Mouse (Mus musculus) embryonic facial prominence, embryonic 15.5 days (tissue): ENCODE measurements around the gene Yeats4. TPM values are rescaled to one million over a fixed set of nuclear protein-coding genes. Genes with fewer than 3 reads are reported as not detected.
A peak's percentile ranks its signal among the peaks of the same experiment; 100 is the strongest.

Experiments
- ATAC-seq: fragments of 200-750 bp; cut with Nextera tagmentation; 2 replicates; pipeline ENCODE4 v1.8.0; 2017; ENCODE audit warnings: low read depth, moderate TSS enrichment; ENCODE audit not compliant: insufficient number of reproducible peaks, low FRiP score, low TSS enrichment
- H3K27ac ChIP-seq: fragments of 300-500 bp; sonication (generic); replicated peaks from 2 replicates; pipeline ENCODE4 v1.5.1; 2015; ENCODE audit warnings: mild to moderate bottlenecking, inconsistent platforms
- H3K27me3 ChIP-seq: fragments of 300-500 bp; sonication (generic); 2 replicates; pipeline ENCODE4 v1.6.1; 2015; ENCODE audit warnings: inconsistent platforms
- H3K36me3 ChIP-seq: fragments of 300-500 bp; sonication (generic); 2 replicates; pipeline ENCODE4 v1.6.1; 2015; ENCODE audit warnings: mild to moderate bottlenecking, inconsistent platforms
- H3K4me1 ChIP-seq: fragments of 300-500 bp; sonication (generic); 2 replicates; pipeline ENCODE4 v1.6.1; 2015; ENCODE audit warnings: inconsistent platforms
- H3K4me2 ChIP-seq: fragments of 300-500 bp; sonication (generic); replicated peaks from 2 replicates; pipeline ENCODE4 v1.6.1; 2015; ENCODE audit warnings: mild to moderate bottlenecking, inconsistent platforms
- H3K4me3 ChIP-seq: fragments of 300-500 bp; sonication (generic); replicated peaks from 2 replicates; pipeline ENCODE4 v1.5.1; 2015; ENCODE audit warnings: mild to moderate bottlenecking, inconsistent platforms
- H3K9ac ChIP-seq: fragments of 300-500 bp; sonication (generic); 2 replicates; pipeline ENCODE4 v1.6.1; 2015; ENCODE audit warnings: inconsistent platforms
- H3K9me3 ChIP-seq: fragments of 300-500 bp; sonication (generic); replicated peaks from 2 replicates; pipeline ENCODE4 v1.6.1; 2016; ENCODE audit warnings: inconsistent platforms
- WGBS: fragments of 180-500 bp; shearing (Covaris S2); methylation state at CpG from one replicate; pipeline ENCODE4 v1.1.7; 2015; 5-methylcytosine and 5-hydroxymethylcytosine counted together
- polyA plus RNA-seq: library from polyadenylated mRNA; unstranded; fragments of >200 nt; fragmentation: Nextera tagmentation; extraction: Ambion mirVana; gene quantifications from 2 replicates; pipeline ENCODE4 v1.2.1, GENCODE M21; 2015

The Yeats4 gene
- 56.3 and 56.6 TPM in 2 replicates for polyA plus RNA-seq

- Histone ChIP-seq H3K4me2 (peak within 1 kb of the TSS; percentile 83), H3K36me3 (peaks cover 34% of the 10 kb centered on the region), H3K27me3 (no peaks in the 10 kb centered on the region), H3K4me1 (peaks cover 18% of the 10 kb centered on the region), H3K9ac (peak within 1 kb of the TSS; percentile 78), H3K27ac (peak within 1 kb of the TSS; percentile 96), H3K9me3 (no peaks in the 10 kb centered on the region), H3K4me3 (peak within 1 kb of the TSS; percentile 67)
- WGBS, result under 1% methylated on average over 62 of the region's 63 CpGs
- peak; percentile 94 for ATAC-seq
These were observed at the start of gene Yeats4 for GRCm38 (mm10) chr10:117224102-117224990. Yeats4 (minus strand) TSS chr10:117224507.

DNA sequence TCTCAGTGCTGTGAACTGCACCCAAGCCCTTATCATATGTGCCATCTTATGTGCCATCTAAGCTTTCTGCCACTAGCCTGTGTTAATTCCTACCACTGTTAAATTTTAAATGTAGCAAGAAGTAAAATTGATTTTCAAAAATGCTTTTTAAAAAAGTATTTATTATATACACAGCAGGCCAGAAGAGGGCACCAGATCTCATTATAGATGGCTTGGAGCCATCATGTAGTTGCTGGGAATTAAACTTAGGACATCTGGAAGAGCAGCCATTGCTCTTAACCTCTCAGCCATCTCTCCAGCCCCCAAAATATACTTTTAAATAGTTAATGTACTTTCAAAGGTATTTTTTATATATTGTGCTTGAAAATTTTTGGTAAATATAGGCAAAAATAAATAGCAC lies 47.7 kb upstream of the Yeats4 start:
- ATAC-seq, result no peak
- Histone ChIP-seq H3K36me3 (no peaks in the 10 kb centered on the region), H3K4me1 (no peaks in the 10 kb centered on the region), H3K27me3 (no peaks in the 10 kb centered on the region), H3K4me3 (no peak overlapping the region), H3K9ac (no peak overlapping the region), H3K4me2 (no peak overlapping the region), H3K27ac (no peak overlapping the region), H3K9me3 (no peaks in the 10 kb centered on the region)

DNA sequence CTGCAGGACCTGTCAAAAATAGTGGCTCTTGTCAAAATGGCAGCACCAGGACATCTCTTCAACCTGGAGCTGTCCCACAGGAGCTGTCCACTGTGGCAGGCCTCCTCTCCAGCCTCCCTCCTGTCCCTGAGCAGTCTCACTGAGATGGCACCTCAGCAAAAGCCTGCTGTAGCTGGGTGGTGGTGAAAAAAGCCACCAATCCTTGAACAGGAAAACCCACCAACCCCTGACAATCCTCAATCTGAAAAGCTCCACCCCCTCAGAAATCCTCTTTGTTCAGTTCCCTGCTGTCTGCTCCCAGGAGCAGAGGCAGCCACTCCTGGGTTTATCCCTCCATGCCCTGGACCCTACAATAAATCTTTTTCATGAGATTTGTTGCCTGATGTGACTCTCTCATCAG lies 35.6 kb upstream of the Yeats4 start:
- ATAC-seq, result no peak
- Histone ChIP-seq H3K27ac (no peak overlapping the region), H3K4me3 (no peak overlapping the region), H3K4me1 (no peaks in the 10 kb centered on the region), H3K9ac (no peak overlapping the region), H3K4me2 (no peak overlapping the region), H3K27me3 (no peaks in the 10 kb centered on the region), H3K9me3 (no peaks in the 10 kb centered on the region), H3K36me3 (no peaks in the 10 kb centered on the region)

DNA sequence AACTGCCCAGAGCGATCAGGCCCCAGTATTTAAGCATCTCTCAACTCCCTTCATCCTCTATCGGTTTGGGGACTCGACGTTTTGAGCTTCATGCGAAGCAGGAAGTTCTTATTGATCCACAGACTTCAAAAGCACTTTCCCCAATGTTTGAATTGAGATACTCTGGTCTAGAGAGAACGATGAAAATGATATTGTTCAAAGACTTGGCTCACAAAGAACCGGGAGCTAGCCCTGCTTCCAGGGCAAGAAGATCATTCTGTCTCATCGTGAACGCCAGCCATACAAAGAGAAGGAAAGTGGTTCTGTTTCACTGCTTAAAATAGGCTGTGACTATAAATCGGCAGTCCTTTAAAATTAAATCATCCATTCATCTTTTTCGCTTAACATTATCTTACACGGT lies 14.3 kb upstream of the Yeats4 start, which contains the start of gene 9530003J23Rik:
9530003J23Rik (minus strand) TSS at position 101 of the 400 bp plus-strand sequence.
- H3K4me1 ChIP-seq, result no peaks in the 10 kb centered on the region
- 88% methylated on average over 12 of the region's 12 CpGs for WGBS
- H3K27ac ChIP-seq, result no peak within 1 kb of the TSS
- no peak within 1 kb of the TSS for H3K4me3 ChIP-seq
- no peak within 1 kb of the TSS for H3K9ac ChIP-seq
- H3K36me3 ChIP-seq, result no peaks in the 10 kb centered on the region
- no peaks in the 10 kb centered on the region for H3K9me3 ChIP-seq
- no peaks in the 10 kb centered on the region for H3K27me3 ChIP-seq
- no peak within 1 kb of the TSS for H3K4me2 ChIP-seq
- ATAC-seq, result no peak

DNA sequence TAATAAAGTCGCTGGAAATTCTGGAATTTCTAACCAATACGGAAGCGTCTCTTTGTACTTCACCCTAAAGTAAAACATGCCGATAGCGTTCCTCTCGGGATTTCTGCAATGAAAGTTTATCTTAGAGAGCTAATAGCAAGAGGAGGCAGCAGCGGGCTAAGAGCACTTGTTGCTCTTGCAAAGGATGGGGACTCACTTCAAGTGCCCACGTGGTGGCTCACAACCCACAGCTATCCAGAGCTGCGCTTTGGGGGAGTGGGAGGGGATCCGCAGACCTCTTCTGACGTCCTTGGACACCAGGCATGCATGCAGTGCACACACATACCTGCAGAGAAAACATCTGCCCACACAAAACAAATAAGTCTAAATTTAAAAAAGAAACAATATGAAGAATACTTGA lies 11.6 kb upstream of the Yeats4 start:
- no peak overlapping the region for H3K27ac ChIP-seq
- ATAC-seq, result no peak
- no peak overlapping the region for H3K9ac ChIP-seq
- H3K4me3 ChIP-seq, result no peak overlapping the region
- H3K36me3 ChIP-seq, result no peaks in the 10 kb centered on the region
- no peaks in the 10 kb centered on the region for H3K4me1 ChIP-seq
- no peaks in the 10 kb centered on the region for H3K27me3 ChIP-seq
- H3K9me3 ChIP-seq, result no peaks in the 10 kb centered on the region
- 49% methylated on average over 11 of the region's 11 CpGs for WGBS
- no peak overlapping the region for H3K4me2 ChIP-seq

- Histone ChIP-seq H3K4me3 (no peak overlapping the region), H3K4me2 (no peak overlapping the region), H3K36me3 (no peaks in the 10 kb centered on the region), H3K9me3 (no peaks in the 10 kb centered on the region), H3K27me3 (no peaks in the 10 kb centered on the region), H3K4me1 (no peaks in the 10 kb centered on the region), H3K9ac (no peak overlapping the region), H3K27ac (no peak overlapping the region)
- no peak for ATAC-seq
- 67% methylated on average over 4 of the region's 4 CpGs for WGBS
These were observed 10.5 kb upstream of the Yeats4 start for GRCm38 (mm10) chr10:117234825-117235224.

- Histone ChIP-seq H3K4me2 (no peak overlapping the region), H3K9ac (no peak overlapping the region), H3K27me3 (no peaks in the 10 kb centered on the region), H3K4me1 (0 out of 2 replicates have a peak, but pooled peaks cover 4% of the 10 kb centered on the region), H3K27ac (no peak overlapping the region), H3K36me3 (no peaks in the 10 kb centered on the region), H3K4me3 (no peak overlapping the region), H3K9me3 (no peaks in the 10 kb centered on the region)
- no peak for ATAC-seq
- 65% methylated on average over 16 of the region's 16 CpGs for WGBS
These were observed 5.5 kb upstream of the Yeats4 start for GRCm38 (mm10) chr10:117229826-117230225.

GRCm38 (mm10) chr10:117226002-117226401 lies 1.7 kb upstream of the Yeats4 start:
- Histone ChIP-seq H3K27ac (no peak overlapping the region), H3K9ac (no peak overlapping the region), H3K36me3 (peaks cover 19% of the 10 kb centered on the region), H3K4me3 (no peak overlapping the region), H3K4me1 (peaks cover 18% of the 10 kb centered on the region), H3K4me2 (no peak overlapping the region), H3K27me3 (no peaks in the 10 kb centered on the region), H3K9me3 (no peaks in the 10 kb centered on the region)
- WGBS, result 82% methylated on average over 3 of the region's 3 CpGs
- no peak for ATAC-seq

GRCm38 (mm10) chr10:117225094-117225493 lies 787 bp upstream of the Yeats4 start:
- peak overlapping the region; percentile 67 for H3K4me3 ChIP-seq
- peaks cover 26% of the 10 kb centered on the region for H3K36me3 ChIP-seq
- peak overlapping the region; percentile 83 for H3K4me2 ChIP-seq
- H3K27ac ChIP-seq, result no peak overlapping the region
- 50% methylated on average over 8 of the region's 8 CpGs for WGBS
- H3K9me3 ChIP-seq, result no peaks in the 10 kb centered on the region
- H3K4me1 ChIP-seq, result peaks cover 18% of the 10 kb centered on the region
- no peaks in the 10 kb centered on the region for H3K27me3 ChIP-seq
- no peak overlapping the region for H3K9ac ChIP-seq
- ATAC-seq, result no peak

DNA sequence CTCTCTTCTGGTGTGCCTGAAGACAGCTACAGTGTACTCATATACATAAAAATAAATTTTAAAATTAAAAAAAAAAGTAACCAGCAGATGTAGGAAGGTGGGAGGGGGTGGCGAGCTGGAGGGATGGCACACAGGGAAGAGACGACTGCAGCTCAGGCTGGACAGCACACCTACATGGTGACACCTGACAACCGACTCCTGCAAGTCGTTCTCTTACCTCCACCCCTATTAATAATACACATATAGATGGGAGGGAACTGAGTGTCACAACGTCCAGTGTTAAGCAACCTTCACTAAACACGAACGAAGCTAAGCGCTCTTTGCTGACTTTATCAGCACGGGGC lies 577 bp downstream of the Yeats4 start:
- ATAC-seq, result no peak; the same call in 1 of the 2 replicates
- Histone ChIP-seq H3K27ac (no peak overlapping the region), H3K4me3 (peak overlapping the region; percentile 67), H3K4me2 (peak overlapping the region; percentile 83), H3K4me1 (peaks cover 18% of the 10 kb centered on the region), H3K9me3 (no peaks in the 10 kb centered on the region), H3K27me3 (no peaks in the 10 kb centered on the region), H3K36me3 (peaks cover 36% of the 10 kb centered on the region), H3K9ac (peak overlapping the region; percentile 78)
- 0% methylated on average over 9 of the region's 9 CpGs for WGBS

DNA sequence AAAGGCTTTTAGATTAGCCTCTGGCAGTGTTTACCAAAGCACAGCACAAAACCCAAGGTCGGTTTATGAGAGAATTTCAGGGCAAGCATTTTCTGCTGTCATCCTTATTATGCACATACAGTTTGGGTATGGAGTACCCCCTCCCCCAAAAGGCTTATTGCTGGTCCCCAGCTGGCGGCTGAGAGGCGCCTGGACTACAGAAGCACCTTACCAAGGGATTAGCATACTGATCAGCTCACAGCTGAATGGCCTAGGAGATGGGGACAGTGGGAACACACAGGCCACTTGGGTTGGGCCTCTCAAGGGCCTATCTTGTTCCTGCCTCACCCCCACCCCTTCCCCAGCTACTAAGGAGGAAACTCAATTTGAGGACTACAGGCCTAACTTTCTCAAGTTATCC lies 1.5 kb downstream of the Yeats4 start:
- no peak overlapping the region for H3K27ac ChIP-seq
- H3K36me3 ChIP-seq, result peaks cover 45% of the 10 kb centered on the region
- no peaks in the 10 kb centered on the region for H3K27me3 ChIP-seq
- H3K4me1 ChIP-seq, result peaks cover 18% of the 10 kb centered on the region
- 57% methylated on average over 3 of the region's 3 CpGs for WGBS
- no peak overlapping the region for H3K4me3 ChIP-seq
- ATAC-seq, result no peak
- H3K9ac ChIP-seq, result 0 out of 2 replicates have a peak overlapping the region, but pooled peaks have one; percentile 4
- 0 out of 2 replicates have a peak overlapping the region, but pooled peaks have one; percentile 83 for H3K4me2 ChIP-seq
- H3K9me3 ChIP-seq, result no peaks in the 10 kb centered on the region

- Histone ChIP-seq H3K9ac (no peak overlapping the region), H3K9me3 (no peaks in the 10 kb centered on the region), H3K27ac (no peak overlapping the region), H3K36me3 (peaks cover 83% of the 10 kb centered on the region), H3K4me1 (peaks cover 7% of the 10 kb centered on the region), H3K4me2 (no peak overlapping the region), H3K27me3 (no peaks in the 10 kb centered on the region), H3K4me3 (no peak overlapping the region)
- no peak for ATAC-seq
- WGBS, result 82% methylated on average over 8 of the region's 8 CpGs
These were observed 6.0 kb downstream of the Yeats4 start for GRCm38 (mm10) chr10:117218351-117218750.
